Mouse (Mus musculus) forebrain, embryonic 12.5 days (tissue): ENCODE data around the gene Prkd2. TPM values are rescaled to one million over a fixed set of nuclear protein-coding genes. Genes with fewer than 3 reads are reported as not detected.

Experiments
- ATAC-seq: fragments of 200-750 bp; cut with Nextera tagmentation; 2 replicates; pipeline ENCODE4 v1.8.0; 2017; ENCODE audit warnings: moderate TSS enrichment; ENCODE audit not compliant: low FRiP score
- H3K27ac ChIP-seq: fragments of 300-500 bp; sonication (generic); 2 replicates; pipeline ENCODE4 v1.5.1; 2016; ENCODE audit warnings: mild to moderate bottlenecking
- H3K27me3 ChIP-seq: fragments of 300-500 bp; sonication (generic); 2 replicates; pipeline ENCODE4 v1.6.1; 2016; ENCODE audit warnings: mild to moderate bottlenecking
- H3K36me3 ChIP-seq: fragments of 300-500 bp; sonication (generic); replicated peaks from 2 replicates; pipeline ENCODE4 v1.6.1; 2016; ENCODE audit warnings: mild to moderate bottlenecking
- H3K4me1 ChIP-seq: fragments of 300-500 bp; sonication (generic); 2 replicates; pipeline ENCODE4 v1.6.1; 2016
- H3K4me2 ChIP-seq: fragments of 300-500 bp; sonication (generic); 2 replicates; pipeline ENCODE4 v1.6.1; 2016; ENCODE audit warnings: mild to moderate bottlenecking, moderate library complexity
- H3K4me3 ChIP-seq: fragments of 300-500 bp; sonication (generic); replicated peaks from 2 replicates; pipeline ENCODE4 v1.5.1; 2016; ENCODE audit warnings: mild to moderate bottlenecking
- H3K9ac ChIP-seq: fragments of 300-500 bp; sonication (generic); 2 replicates; pipeline ENCODE4 v1.6.1; 2016; ENCODE audit warnings: mild to moderate bottlenecking
- H3K9me3 ChIP-seq: fragments of 300-500 bp; sonication (generic); 2 replicates; pipeline ENCODE4 v1.6.1; 2016
- WGBS: fragments of 180-500 bp; shearing (Covaris S2); methylation state at CpG from one replicate; pipeline ENCODE4 v1.1.7; 2016; 5-methylcytosine and 5-hydroxymethylcytosine counted together
- polyA plus RNA-seq: library from polyadenylated mRNA; unstranded; fragments of >200 nt; fragmentation: Nextera tagmentation; extraction: Ambion mirVana; gene quantifications from 2 replicates; pipeline ENCODE4 v1.2.1, GENCODE M21; 2016

Gene Prkd2
- polyA plus RNA-seq, 1 experiment from 2014 or later, result 10.9 TPM

GRCm38 (mm10) chr7:16873392-16873791 lies 30.7 kb downstream of the Prkd2 start:
- Histone ChIP-seq H3K4me1 (peaks cover 34% of the 10 kb centered on the region), H3K9ac (no peak overlapping the region), H3K36me3 (no peaks in the 10 kb centered on the region; the same call in 1 of the 2 replicates), H3K27me3 (no peaks in the 10 kb centered on the region), H3K27ac (no peak overlapping the region), H3K9me3 (no peaks in the 10 kb centered on the region), H3K4me3 (no peak overlapping the region), H3K4me2 (no peak overlapping the region)
- no peak for ATAC-seq
- 93% methylated on average over 4 of the region's 4 CpGs for WGBS

GRCm38 (mm10) chr7:16874190-16874589 lies 31.5 kb downstream of the Prkd2 start:
- Histone ChIP-seq H3K4me2 (peak overlapping the region; percentile 39), H3K4me3 (peak overlapping the region; percentile 78), H3K9ac (peak overlapping the region; percentile 8; the same call in 1 of the 2 replicates), H3K4me1 (peaks cover 33% of the 10 kb centered on the region), H3K9me3 (no peaks in the 10 kb centered on the region), H3K27me3 (no peaks in the 10 kb centered on the region), H3K36me3 (peaks cover 3% of the 10 kb centered on the region; the same call in 1 of the 2 replicates), H3K27ac (peak overlapping the region; percentile 88)
- ATAC-seq, result no peak
- whole genome bisulfite sequencing, result 5% methylated on average over 17 of the region's 17 CpGs

- no peaks in the 10 kb centered on the region for H3K27me3 ChIP-seq
- peak overlapping the region; percentile 78 for H3K4me3 ChIP-seq
- no peaks in the 10 kb centered on the region for H3K9me3 ChIP-seq
- H3K9ac ChIP-seq, result peak overlapping the region; percentile 86
- peak; percentile 97 for ATAC-seq
- H3K4me2 ChIP-seq, result peak overlapping the region; percentile 92
- peaks cover 30% of the 10 kb centered on the region for H3K4me1 ChIP-seq
- WGBS, result under 1% methylated on average over 32 of the region's 33 CpGs
- peaks cover 6% of the 10 kb centered on the region; the same call in 1 of the 2 replicates for H3K36me3 ChIP-seq
- H3K27ac ChIP-seq, result peak overlapping the region; percentile 88
These were observed 32.1 kb downstream of the Prkd2 start for GRCm38 (mm10) chr7:16874756-16875309.

GRCm38 (mm10) chr7:16875310-16875325 lies 32.4 kb downstream of the Prkd2 start, which contains the start of gene Dact3:
Dact3 (plus strand) TSS chr7:16875317.
- Histone ChIP-seq H3K27ac (peak within 1 kb of the TSS; percentile 88), H3K4me3 (peak within 1 kb of the TSS; percentile 78), H3K27me3 (no peaks in the 10 kb centered on the region), H3K36me3 (peaks cover 6% of the 10 kb centered on the region; the same call in 1 of the 2 replicates), H3K4me2 (peak within 1 kb of the TSS; percentile 92), H3K9me3 (no peaks in the 10 kb centered on the region), H3K4me1 (peaks cover 30% of the 10 kb centered on the region), H3K9ac (peak within 1 kb of the TSS; percentile 86)
- ATAC-seq, result no peak
- 0% methylated on average over 1 of the region's 1 CpGs for WGBS

GRCm38 (mm10) chr7:16875326-16875725 lies 32.6 kb downstream of the Prkd2 start:
- no peaks in the 10 kb centered on the region for H3K9me3 ChIP-seq
- peak overlapping the region; percentile 86 for H3K9ac ChIP-seq
- under 1% methylated on average over 41 of the region's 42 CpGs for WGBS
- ATAC-seq, result no peak; the same call in 1 of the 2 replicates
- no peaks in the 10 kb centered on the region for H3K27me3 ChIP-seq
- H3K4me3 ChIP-seq, result peak overlapping the region; percentile 78
- H3K4me1 ChIP-seq, result peaks cover 32% of the 10 kb centered on the region
- H3K36me3 ChIP-seq, result peaks cover 6% of the 10 kb centered on the region; the same call in 1 of the 2 replicates
- peak overlapping the region; percentile 81 for H3K27ac ChIP-seq
- H3K4me2 ChIP-seq, result peak overlapping the region; percentile 92

GRCm38 (mm10) chr7:16876006-16876405 lies 33.3 kb downstream of the Prkd2 start:
- Histone ChIP-seq H3K9me3 (no peaks in the 10 kb centered on the region), H3K4me1 (peaks cover 39% of the 10 kb centered on the region), H3K4me2 (peak overlapping the region; percentile 92), H3K9ac (peak overlapping the region; percentile 86), H3K27ac (peak overlapping the region; percentile 81), H3K4me3 (peak overlapping the region; percentile 78), H3K36me3 (peaks cover 6% of the 10 kb centered on the region; the same call in 1 of the 2 replicates), H3K27me3 (no peaks in the 10 kb centered on the region)
- ATAC-seq, result no peak
- 8% methylated on average over 11 of the region's 11 CpGs for WGBS

DNA sequence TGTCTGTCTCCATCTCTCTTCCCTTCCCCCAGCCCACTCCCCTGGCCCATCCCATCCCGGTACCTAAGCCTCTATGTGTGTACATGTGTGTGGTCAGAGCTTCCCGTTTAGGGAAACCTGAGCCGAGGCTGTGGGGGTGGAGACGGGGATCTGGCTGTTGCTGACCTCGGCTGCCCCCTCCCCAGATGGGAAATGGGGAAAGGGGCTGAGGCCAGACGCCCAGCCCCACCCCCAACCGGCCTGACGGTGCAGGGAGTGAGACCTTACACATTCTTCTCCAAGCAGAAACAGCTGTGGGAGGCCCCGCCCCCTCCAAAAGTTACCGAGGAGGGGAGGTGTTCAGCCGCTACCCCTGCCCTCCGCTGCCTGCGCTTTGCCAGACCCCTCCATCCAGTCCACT lies 33.9 kb downstream of the Prkd2 start:
- no peak for ATAC-seq

DNA sequence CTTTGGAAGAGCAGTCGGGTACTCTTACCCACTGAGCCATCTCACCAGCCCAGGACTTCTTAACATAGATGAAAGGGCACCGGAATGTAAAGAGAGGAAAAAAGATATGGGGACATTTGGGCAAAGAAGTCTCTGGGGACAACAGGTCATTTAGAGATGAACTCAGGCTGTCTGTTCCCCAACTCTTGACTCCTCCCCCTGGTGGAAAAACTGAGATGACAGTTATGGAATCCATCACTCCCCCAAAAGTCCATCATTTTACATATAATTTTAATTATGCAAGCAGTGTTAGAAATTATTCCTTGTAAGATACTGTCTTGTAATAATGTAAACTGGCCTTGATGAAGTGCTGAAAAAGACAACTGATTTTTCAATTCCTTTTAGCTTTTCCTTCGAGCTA lies 35.0 kb downstream of the Prkd2 start:
- Histone ChIP-seq H3K36me3 (peaks cover 6% of the 10 kb centered on the region; the same call in 1 of the 2 replicates), H3K9me3 (no peaks in the 10 kb centered on the region), H3K27ac (no peak overlapping the region), H3K9ac (no peak overlapping the region), H3K27me3 (no peaks in the 10 kb centered on the region), H3K4me1 (peaks cover 41% of the 10 kb centered on the region), H3K4me3 (no peak overlapping the region), H3K4me2 (no peak overlapping the region)
- ATAC-seq, result no peak
- 86% methylated on average over 3 of the region's 3 CpGs for WGBS

More for the DNA sequence above, 33.9 kb downstream of the Prkd2 start:
- no peaks in the 10 kb centered on the region for H3K27me3 ChIP-seq
- H3K9ac ChIP-seq, result peak overlapping the region; percentile 86
- peak overlapping the region; percentile 81 for H3K27ac ChIP-seq
- 3% methylated on average over 13 of the region's 13 CpGs for WGBS
- H3K4me3 ChIP-seq, result peak overlapping the region; percentile 78
- H3K9me3 ChIP-seq, result no peaks in the 10 kb centered on the region
- H3K4me2 ChIP-seq, result peak overlapping the region; percentile 92
- peaks cover 41% of the 10 kb centered on the region for H3K4me1 ChIP-seq
- H3K36me3 ChIP-seq, result peaks cover 6% of the 10 kb centered on the region

GRCm38 (mm10) chr7:16879796-16880547 lies 37.3 kb downstream of the Prkd2 start:
- peak overlapping the region; percentile 24; the same call in 1 of the 2 replicates for H3K4me2 ChIP-seq
- H3K4me1 ChIP-seq, result peaks cover 36% of the 10 kb centered on the region
- 16% methylated on average over 8 of the region's 9 CpGs for WGBS
- ATAC-seq, result peak; percentile 22; the same call in 1 of the 2 replicates
- H3K36me3 ChIP-seq, result peaks cover 11% of the 10 kb centered on the region; the same call in 1 of the 2 replicates
- H3K4me3 ChIP-seq, result no peak overlapping the region
- peaks cover 20% of the 10 kb centered on the region for H3K27me3 ChIP-seq
- H3K9ac ChIP-seq, result peak overlapping the region; percentile 12; the same call in 1 of the 2 replicates
- peak overlapping the region; percentile 75 for H3K27ac ChIP-seq
- H3K9me3 ChIP-seq, result no peaks in the 10 kb centered on the region

GRCm38 (mm10) chr7:16880615-16881014 lies 37.9 kb downstream of the Prkd2 start:
- Histone ChIP-seq H3K4me1 (peaks cover 40% of the 10 kb centered on the region), H3K9me3 (peaks cover 4% of the 10 kb centered on the region; the same call in 1 of the 2 replicates), H3K36me3 (peaks cover 17% of the 10 kb centered on the region; the same call in 1 of the 2 replicates), H3K27ac (peak overlapping the region; percentile 75), H3K27me3 (peaks cover 26% of the 10 kb centered on the region), H3K9ac (no peak overlapping the region), H3K4me3 (no peak overlapping the region), H3K4me2 (peak overlapping the region; percentile 24; the same call in 1 of the 2 replicates)
- no peak for ATAC-seq
- 10% methylated on average over 5 of the region's 5 CpGs for WGBS

DNA sequence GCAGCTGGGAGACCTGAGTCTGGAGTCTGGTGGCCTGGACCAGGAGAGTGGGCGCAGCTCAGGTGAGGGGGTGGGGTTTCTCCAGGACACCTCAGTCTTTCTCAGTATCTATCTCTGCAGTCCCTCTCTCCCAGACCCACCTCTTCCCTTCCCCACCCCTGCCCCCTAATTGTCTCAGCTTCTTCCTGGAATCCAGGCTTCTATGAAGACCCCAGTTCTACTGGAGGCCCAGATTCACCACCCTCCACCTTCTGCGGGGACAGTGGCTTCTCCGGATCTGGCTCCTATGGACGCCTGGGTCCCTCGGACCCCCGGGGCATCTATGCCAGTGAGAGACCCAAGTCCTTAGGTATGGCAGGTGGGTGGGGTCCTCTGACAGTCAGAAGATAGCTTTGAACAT lies 40.5 kb downstream of the Prkd2 start:
- Histone ChIP-seq H3K36me3 (peaks cover 28% of the 10 kb centered on the region), H3K9ac (no peak overlapping the region), H3K4me3 (no peak overlapping the region), H3K27ac (no peak overlapping the region), H3K27me3 (peaks cover 47% of the 10 kb centered on the region), H3K4me1 (peaks cover 23% of the 10 kb centered on the region), H3K4me2 (no peak overlapping the region), H3K9me3 (peaks cover 13% of the 10 kb centered on the region)
- 98% methylated on average over 6 of the region's 6 CpGs for WGBS
- no peak for ATAC-seq

DNA sequence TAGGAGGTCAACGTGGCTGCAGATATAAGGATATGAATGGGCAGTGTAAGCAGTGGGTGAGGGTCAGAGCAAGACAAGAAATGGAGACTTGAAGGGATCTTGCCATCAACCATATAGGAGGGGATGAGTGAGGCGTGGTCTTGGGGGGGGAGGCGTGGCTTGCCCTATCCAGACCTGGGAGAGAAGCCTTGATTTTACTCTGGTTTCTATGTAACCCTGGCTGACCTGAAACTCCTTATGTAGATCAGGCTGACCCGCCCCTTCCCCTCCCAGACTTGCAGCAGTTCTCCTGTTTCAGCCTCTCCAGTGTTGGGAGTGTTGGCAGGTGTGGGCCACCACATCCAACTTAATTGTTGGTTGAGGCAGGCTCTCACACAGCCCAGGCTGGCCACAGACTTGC lies 41.6 kb downstream of the Prkd2 start:
- Histone ChIP-seq H3K27ac (no peak overlapping the region), H3K9ac (no peak overlapping the region), H3K4me1 (peaks cover 23% of the 10 kb centered on the region), H3K4me2 (no peak overlapping the region), H3K27me3 (peaks cover 54% of the 10 kb centered on the region), H3K9me3 (peaks cover 13% of the 10 kb centered on the region), H3K4me3 (no peak overlapping the region), H3K36me3 (peaks cover 24% of the 10 kb centered on the region)
- WGBS, result 45% methylated on average over 4 of the region's 4 CpGs
- no peak for ATAC-seq
